Mouse (Mus musculus) CD4-positive helper T cell, adult 2 months (primary cell): ENCODE results near the gene Fgfr1op.
"Not testable (repeated sequence)": the region's sequence is repeated elsewhere in the genome, so short reads cannot be mapped to it uniquely, and the experiment has no call there.

Experiments used
- DNase-seq: peaks from one replicate; pipeline ENCODE4 v3.0.0-alpha.2; 2012; ENCODE audit warnings: low read depth, missing footprints, low spot score

The Fgfr1op gene

DNA sequence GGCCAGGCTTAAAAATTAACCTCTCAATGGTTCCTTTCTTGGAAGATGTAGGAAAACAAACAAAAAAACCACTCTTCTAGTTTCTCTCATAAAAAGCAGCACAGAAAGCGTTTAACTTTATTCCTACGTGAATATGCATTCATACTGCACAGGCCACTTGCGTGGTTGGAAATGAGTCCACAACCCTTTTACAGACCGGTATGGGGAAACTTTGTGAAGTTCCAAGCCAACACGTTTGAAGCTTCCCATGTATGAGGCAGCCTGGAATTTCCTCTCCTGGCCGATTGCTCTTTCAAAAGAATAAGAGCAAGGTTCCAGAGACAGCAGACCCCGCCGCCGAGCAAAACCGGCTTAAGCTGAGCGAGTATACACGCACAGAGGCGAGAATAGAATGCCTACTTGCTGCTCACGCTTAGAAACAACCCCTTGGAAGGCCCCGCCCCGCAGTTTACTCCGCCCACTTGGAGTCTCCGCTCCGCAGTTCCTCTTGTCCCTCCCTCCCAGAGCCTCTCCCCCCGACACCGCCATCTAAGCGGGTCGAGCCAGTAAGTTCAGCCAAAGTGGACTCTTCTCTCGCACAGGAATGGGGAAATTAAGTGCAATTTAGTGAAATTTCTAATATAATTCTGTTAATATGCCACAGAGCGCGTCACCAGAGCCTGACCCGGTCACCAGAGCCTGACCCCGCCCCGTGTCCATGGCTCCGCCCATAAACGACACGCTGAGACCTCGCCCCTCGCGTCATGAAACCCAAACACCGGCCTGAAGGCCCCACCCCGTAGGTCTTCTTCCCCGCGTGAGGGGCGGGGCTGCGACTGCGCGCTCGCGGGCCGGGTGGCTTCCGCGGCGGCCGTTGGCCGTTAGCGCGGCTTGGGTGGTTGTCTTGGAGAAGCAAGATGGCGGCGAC lies at the start of gene Fgfr1op:
Fgfr1op (plus strand) TSS at position 801 of the 907 bp plus-strand sequence.
- peak; percentile 35 for DNase-seq

DNA sequence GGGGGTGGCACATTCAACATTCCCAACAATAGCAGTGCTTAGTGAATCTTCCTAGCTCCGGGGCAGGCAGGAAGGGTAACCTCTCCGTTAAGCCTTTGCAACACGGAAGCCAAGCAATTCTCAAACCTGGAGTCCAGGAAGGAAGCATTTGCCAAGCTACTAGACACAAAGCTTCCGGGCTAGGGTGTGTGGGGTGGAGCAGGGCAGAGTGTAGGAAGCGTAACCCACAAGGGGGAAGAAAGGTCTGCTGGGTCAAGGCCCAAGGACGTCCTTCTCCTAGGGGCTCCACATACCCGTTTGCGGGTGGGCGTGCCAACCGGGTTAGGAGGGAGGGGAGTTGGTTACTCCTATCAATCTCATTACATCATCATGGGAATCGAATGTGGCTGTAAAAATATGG lies 48.9 kb upstream of the Fgfr1op start:
- DNase-seq: peak; percentile 18

DNA sequence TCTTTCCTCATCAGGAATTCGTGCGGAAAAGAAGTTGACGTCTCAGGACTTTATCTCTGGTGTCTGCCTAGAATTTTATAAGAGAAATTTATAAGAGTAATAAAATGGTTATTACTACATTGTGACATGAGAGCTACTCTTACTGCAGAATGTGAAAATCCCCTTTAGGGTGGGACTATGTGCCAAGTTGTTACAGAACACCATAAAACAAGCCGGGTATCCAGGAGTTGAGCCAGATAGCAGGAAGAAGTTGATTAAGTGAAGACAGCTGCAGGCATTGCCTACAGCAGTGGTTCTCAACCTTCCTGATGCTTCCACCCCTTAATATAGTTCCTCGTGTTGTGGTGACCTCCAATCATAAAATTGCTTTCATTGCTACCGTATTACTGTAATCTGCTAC lies 48.4 kb upstream of the Fgfr1op start:
- not testable (repeated sequence) for DNase-seq

DNA sequence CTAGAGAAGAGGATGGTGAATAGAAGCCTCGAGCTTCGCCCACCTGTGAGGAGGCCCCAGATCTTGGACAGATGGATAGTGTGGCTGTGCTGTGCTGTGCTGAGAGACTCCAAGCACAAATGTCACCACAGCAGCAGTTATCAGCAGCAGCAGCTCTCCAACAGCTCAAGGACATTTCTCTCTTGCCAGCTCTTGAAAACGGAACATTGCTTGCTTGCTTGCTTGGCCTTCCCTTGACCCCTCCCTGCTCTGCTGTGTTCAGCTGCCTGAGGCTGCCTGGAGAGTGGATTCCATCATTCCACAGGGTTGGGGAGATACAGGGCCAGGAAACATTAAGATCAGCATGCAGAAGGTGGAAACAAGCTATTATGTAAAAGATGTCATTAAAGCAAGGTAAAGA lies 42.3 kb upstream of the Fgfr1op start:
- not testable (repeated sequence) for DNase-seq

DNA sequence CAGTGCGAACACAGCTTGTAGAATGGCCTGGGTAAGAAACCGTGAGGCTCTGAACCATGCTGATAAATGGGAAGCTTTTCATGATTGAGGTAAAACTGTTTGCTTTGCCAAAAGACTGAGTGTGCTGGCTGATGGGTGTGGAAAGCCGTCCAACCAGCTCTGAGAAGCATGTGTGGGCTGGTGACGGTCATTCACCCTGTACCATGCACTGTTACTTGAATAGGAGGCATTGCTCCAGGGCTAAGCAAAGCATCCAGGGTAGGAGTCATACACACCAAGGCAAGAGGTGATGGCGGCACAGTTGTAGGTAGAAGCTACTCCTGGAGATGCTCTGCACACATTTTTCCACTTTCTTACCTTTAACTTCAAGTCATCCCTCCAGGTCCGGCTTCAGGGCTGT lies 40.7 kb upstream of the Fgfr1op start:
- not testable (repeated sequence) for DNase-seq

DNA sequence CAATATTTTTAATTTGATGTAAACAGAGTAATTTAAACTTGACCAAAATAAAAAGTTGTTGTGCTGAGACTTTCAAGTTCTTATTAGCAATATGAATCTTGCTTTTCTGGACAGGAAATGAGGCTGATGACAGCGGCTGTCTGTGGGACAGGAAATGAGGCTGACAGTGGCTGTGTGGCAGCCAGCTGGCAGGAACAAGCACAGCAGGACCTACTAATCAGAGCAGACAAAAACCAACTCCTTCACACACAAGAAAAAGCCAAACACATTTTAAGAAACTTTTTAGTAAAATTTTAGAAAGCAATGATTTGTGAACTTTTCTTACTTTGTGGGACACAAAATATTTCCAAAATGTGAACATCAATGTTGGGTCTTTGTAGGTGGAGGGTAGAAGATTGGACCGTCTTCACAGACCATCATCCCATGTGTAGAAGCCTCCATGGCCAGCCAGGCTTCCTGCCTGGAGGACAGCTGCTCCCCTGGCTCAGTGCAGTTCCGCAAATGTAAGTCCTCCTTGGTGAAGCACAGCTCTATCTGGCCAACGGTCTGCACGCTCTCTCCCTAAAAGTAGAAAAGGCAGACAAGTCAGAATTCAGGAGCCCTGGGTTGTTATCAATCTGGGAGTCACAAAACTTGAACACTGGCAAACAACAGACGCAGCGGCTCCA lies 36.8 kb upstream of the Fgfr1op start:
- DNase-seq: not testable (repeated sequence)

DNA sequence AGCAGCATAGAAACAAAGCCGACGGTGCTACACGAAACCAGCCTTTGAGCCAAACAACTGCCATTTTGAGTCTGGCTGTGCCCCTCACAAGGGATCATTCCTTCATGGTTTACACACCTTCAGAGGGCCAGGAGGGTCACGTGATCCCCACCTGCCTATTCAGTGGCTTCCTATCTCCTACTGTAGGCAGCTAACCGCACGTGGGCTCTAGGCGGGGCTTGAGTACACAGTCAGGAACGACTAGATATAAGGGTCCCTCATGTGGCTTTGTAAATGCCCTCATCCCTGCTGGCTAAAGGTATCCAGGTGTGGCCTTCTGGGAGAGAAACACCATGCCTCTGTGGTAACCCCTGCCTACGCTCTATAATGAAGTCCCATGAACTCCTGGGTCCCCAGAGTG lies 35.7 kb upstream of the Fgfr1op start:
- not testable (repeated sequence) for DNase-seq

DNA sequence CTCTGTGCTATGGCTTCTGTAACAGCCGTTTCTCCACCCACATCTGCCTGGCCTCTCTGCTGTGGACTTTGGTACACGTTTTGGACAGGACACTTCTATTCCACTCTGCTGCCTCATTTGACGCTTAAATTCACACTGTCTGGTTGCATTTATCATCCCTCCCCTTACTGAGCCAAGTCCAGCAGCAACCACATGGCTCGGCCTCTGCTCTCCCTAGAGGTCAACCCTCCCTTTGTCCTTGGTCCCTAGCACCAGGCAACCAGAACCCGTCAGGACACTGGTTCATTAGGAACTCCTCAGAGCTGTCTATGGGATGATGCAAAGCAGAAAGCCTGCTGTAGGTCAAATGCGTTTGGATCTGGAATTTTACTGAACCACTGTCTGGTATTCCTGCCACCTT lies 34.5 kb upstream of the Fgfr1op start:
- DNase-seq: not testable (repeated sequence)

DNA sequence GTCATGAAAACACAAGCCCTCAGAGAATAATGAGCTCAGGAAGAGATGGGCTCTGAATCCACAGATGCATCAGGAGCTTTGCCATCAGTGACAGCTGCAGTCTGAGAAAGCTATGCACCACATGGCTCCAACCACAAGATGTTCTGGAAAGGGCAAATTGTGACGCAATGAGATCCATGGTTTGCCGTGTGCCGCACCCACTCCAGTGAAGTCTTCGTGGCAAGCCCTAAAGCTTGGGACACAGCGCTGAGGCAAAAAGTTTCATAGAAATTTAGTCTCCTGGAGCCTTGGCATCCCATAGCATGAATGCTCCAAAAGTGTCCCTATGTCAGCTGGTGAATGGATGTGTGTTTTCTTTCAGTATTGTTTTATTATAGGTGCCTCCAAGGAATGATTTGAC lies 27.2 kb upstream of the Fgfr1op start:
- not testable (repeated sequence) for DNase-seq

DNA sequence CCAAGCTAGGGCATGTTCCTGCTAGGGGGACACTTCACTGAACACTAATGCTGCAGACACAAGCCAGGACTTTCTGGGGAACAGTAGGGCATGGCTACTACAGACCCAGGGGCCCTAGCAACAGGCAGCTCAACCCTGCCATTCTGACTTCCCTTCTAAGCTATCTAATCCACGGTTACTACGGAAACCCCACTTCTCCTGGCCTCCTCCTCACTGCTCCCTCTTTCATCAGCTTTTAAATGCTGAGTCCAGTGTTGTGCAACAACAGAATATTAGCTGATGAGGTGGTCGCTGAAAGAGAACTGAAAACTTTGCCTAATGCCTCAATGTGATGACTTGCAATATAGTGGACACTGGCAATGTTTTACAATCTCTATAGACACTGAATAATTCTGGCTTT lies 25.1 kb upstream of the Fgfr1op start:
- DNase-seq: not testable (repeated sequence)

DNA sequence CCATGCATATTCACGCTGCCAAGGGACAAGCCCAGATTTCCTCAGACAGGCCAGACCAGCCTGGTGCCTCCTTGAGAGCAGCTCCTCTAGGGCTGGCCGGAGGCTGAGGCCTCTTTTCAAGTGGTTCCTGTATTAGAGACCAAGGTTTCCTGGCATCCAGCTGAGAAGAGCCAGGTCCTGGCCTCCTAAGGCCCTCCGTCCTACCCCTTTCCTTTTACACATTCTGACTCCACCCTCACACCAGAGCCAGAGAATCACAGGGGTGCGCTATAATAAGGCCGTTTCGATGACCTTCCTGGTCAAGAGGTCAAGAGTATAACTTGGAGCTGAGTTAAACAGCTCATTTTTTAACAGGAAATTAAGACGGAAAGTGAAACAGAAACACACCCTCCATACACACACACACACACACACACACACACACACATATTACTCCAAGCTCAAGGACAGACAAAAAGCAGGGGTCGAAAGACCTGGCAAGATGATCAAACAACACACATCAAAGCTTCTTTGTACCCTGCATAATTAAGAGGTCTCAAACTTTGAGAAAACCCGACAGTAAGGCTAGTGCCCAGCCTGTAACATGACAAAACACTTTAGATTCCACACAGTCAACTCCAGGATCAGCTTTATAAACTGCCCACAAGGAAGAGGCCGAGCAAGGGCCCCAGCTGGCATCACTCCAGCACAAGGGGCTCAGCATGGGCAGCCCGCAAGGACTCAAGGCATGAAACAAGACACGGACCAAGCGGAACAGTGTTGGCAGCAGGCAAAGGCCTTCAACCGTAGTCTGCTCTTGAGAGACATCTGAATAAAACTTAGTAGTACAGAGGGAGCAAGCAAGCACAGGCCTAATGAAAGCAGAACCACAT lies 21.3 kb upstream of the Fgfr1op start:
- DNase-seq: peak; percentile 36

DNA sequence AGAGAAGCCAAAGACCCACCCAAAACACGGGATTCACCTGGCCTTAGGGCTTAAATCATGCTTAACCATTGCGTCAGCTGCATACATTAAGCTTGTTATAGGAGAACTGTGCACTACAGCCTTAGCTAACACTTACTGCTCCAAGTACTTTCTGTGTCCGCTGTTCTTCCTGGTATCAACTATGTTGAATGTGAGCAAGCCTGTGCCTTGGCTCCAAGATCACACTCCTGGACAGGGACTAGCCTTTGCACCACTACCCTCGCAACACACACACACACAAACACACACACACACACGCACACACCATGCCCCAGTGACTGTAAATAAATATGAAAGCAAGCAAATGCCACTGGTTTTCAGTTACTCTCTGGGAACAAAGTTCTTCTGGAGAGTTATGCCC lies 18.4 kb upstream of the Fgfr1op start:
- DNase-seq: not testable (repeated sequence)

DNA sequence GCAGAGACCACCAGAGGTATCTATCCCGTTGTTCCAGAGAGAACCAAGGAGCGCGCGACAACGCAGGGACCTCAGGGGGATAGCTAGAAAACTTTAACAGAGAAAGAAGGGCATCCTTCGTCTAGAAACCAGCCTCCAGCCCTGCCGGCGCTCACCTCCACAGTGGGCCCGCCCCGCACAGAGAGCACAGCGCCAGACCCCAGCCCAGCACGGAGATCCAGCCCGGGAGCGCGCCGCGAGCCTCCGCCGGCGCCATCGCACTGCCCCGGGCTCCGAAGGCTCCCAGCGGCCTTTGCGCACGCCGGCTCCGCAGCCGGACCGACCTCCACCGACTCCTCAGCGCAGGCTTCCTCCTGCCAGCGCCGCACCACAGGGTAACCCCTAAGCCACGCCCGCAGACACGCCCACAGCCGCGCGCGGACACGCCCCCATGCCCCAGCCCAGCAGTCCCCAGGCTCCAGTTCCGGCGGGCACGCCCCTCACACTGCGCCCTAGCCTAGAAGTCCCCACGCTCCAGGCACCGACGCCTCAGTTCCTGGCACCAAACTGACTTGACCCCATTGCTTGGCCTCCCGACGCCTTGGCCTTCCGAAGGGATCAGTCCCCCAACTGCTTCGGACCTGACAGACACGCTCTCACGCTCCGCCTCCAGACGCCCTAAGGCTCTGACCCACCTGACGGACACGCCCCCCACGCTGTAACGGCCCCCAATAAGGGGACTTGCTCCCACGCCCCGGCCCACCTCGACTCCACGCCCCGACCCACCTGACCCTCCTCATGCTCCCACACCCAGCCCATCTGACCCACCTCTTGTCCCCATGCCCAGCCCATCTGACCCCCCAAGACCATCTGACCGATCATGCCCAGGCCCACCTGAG lies 17.6 kb upstream of the Fgfr1op start, which contains the start of the genes Gm49673 and Rnaset2a:
Gm49673 (minus strand) TSS at position 350 of the 878 bp plus-strand sequence.
Rnaset2a (minus strand) TSS at position 659 of the 878 bp plus-strand sequence.
- DNase-seq: peak; percentile 59

DNA sequence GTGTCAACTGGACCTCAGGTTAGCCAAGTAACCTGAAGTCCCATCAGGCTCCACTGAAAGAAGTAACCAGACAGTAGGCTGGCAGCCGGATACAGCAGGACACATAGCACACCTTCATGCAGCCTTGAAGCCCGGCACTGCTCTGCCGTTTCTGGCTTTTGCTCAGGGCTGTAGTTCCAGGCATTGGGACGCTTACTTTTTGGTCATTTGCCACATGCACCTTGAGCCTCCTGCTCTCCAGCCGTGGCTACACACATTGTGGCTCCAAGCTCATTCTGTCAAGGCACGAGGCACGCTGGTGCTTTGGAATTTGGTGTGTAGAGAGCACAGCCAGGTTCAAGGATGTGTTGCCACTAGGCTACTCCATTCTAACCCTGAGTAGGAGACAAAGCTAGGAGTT lies 10.3 kb upstream of the Fgfr1op start:
- DNase-seq: not testable (repeated sequence)

DNA sequence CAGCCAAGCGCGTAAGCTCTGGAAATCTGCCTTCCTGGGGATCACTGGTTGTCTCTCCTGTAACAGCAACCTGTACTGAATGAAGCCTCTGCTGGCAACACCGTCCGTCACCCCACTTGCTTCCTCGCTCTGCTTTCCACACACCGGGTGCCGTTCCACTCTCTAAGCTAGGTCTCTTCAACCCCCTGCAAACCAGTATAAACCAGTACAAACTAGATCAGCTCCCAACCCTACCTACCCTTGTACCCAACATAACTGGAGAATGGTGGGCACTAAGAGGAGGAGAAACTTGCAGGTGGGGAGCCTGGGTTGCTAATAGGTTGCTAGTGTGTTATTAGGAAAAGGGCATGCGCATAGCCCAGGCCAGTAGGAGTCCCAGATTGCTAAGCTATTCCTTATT lies 9.3 kb upstream of the Fgfr1op start:
- not testable (repeated sequence) for DNase-seq

DNA sequence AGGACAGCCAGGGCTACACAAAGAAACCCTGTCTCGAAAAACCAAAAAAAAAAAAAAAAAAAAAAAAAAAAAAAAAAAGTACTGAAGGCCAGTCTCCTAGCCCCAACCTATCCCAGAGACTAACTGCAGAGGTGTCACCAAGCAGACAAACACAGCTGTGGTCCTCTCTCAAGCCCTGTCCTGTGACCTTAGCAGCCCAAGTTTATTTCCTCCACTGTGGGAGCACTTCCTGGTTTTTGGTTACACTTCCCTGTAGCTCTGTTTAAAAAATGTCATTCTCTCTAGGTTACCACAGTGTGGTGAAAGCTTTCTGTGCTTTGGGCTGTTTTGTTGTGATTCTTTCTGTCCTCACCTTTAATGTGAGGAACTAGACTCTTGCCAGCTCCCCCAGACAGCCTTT lies 6.7 kb upstream of the Fgfr1op start:
- DNase-seq: not testable (repeated sequence)

DNA sequence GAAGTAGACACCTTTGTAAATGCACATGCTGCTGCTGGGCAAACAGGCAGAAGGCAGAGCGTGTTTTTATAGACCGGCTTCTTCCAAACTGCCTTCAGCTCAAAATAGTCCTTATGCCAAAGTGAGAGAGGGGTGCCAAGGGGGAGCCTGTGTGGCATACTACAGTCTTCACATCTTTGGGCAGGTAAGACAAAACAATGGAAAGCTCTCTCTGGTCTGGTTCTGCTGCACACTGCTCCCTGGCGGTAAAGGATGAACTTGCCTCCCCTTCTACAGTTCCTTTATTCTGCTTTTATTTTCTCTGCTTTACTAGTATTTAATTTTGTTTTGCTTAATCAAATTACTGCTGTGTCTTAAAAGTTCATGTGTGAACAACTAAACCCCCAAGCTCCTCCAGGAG lies 4.3 kb upstream of the Fgfr1op start:
- peak; percentile 49 for DNase-seq

DNA sequence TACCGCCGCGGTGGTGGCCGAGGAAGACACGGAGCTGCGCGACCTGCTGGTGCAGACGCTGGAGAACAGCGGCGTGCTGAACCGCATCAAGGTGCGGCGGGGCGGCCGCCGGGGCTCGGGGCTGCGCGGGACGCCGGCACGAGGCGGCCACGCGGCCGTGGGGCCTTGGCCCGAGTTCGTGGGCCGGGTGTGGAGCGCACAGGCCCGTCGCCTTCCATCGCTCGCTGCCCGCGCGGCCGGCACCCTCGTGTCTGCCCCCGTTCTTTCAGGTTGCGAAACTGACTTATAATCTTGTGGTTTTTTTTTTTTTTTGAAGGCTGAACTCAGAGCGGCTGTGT lies 276 bp downstream of the Fgfr1op start:
- peak; percentile 63 for DNase-seq

DNA sequence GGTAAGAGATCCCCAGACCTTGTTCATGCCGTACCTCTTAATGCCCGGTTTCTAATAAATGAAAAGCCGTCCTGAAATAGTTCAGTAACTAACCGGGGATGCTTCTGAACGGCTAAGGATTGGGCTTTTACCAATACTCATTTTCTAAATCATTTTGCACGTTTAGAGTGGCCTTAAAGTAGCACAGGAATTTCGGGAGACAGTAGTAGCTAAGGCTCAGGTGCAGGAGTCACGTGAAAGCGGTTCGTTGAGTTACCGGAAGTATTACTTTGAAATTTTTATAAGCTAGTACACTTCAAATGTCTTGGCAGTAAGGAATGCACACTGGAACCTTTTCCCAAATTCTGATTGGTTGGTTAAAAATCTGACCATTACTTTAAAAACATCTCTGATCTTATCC lies 676 bp downstream of the Fgfr1op start:
- peak; percentile 19 for DNase-seq

DNA sequence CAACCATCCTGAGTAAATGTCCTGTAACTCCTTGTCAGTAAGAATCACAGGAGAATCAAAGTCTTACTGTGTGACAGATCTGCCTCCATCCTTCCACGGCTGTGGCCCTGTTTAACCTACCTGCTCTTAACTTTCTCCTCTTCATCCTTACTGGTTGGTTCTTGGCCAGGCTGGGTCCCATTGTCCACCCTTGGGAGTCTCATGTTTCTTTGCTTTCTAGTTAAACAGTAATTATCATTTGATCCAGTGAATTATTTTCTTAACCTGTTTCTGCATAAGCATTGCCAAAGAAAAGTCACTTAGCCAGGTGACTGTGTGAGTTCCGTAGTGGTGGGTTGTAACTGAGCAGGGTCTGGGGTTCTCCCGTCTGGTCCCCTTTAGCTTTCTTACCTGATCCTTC lies 1.2 kb downstream of the Fgfr1op start:
- DNase-seq: not testable (repeated sequence)

DNA sequence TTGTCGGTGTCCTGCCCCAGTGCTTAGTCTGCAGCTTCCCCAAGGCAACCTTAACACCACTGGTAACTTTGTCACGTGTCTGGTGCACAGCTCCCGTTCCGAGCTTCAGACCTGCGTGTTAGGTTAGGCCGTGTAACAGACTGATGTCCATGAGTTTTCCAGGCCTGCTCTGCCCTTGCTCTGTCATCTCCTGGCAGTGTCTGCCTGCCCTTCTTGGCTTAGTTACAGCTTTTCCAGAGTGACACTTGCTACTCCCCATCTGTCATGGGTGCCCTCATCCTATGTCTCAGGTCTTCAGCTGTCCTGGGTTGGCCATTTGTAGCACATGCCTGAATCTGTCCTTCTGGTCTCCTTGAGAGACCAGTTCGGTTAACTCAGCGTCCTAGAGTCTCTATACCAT lies 2.1 kb downstream of the Fgfr1op start:
- DNase-seq: not testable (repeated sequence)
